Mouse (Mus musculus): ENCODE measurements around the gene Immp1l.

- TF ChIP-seq CTCF (IDR thresholded peaks at IDR 0.05; ENCODE audit: borderline replicate concordance, control insufficient read depth, extremely low read depth, insufficient read depth, low read length, poor library complexity), result no peak
- TF ChIP-seq POLR2A (IDR thresholded peaks at IDR 0.05; ENCODE audit: control insufficient read depth, extremely low read depth, insufficient read depth, low read length, poor library complexity), result no peak
These were observed 31.0 kb upstream of the Immp1l start for GRCm38 (mm10) chr2:105873403-105873802.

Data from thymus, adult 2 months (tissue).